Mouse (Mus musculus): Measurements from ENCODE around the gene Lgals3bp.

Lgals3bp gene

GRCm38 (mm10) chr11:118423266-118423971 is 21.5 kb upstream of the Lgals3bp start:
- peak; percentile 82 for DNase-seq (ENCODE audit: extremely low spot score)

- no peak for DNase-seq (ENCODE audit: extremely low spot score)
Observed at GRCm38 (mm10) chr11:118420261-118420660, 18.4 kb upstream of the Lgals3bp start.

GRCm38 (mm10) chr11:118418834-118419504 is 17.1 kb upstream of the Lgals3bp start, which contains the start of gene Cant1:
Cant1 (minus strand) TSS chr11:118419086.
- peak; percentile 94 for DNase-seq (ENCODE audit: extremely low spot score)

GRCm38 (mm10) chr11:118418442-118418833 is 16.5 kb upstream of the Lgals3bp start:
- no peak for DNase-seq (ENCODE audit: extremely low spot score)

GRCm38 (mm10) chr11:118417496-118417895 is 15.6 kb upstream of the Lgals3bp start:
- no peak for DNase-seq (ENCODE audit: extremely low spot score)

- DNase-seq (ENCODE audit: extremely low spot score), result no peak
Observed at GRCm38 (mm10) chr11:118416046-118416445, 14.2 kb upstream of the Lgals3bp start.

GRCm38 (mm10) chr11:118415630-118416029 is 13.7 kb upstream of the Lgals3bp start:
- no peak for DNase-seq (ENCODE audit: extremely low spot score)

- no peak for DNase-seq (ENCODE audit: extremely low spot score)
Observed at GRCm38 (mm10) chr11:118414270-118414669, 12.4 kb upstream of the Lgals3bp start.

- no peak for DNase-seq (ENCODE audit: extremely low spot score)
Observed at GRCm38 (mm10) chr11:118413055-118413454, 11.2 kb upstream of the Lgals3bp start.

GRCm38 (mm10) chr11:118412601-118413000 is 10.7 kb upstream of the Lgals3bp start:
- no peak for DNase-seq (ENCODE audit: extremely low spot score)

- DNase-seq (ENCODE audit: extremely low spot score), result no peak
Observed at GRCm38 (mm10) chr11:118411271-118411670, 9.4 kb upstream of the Lgals3bp start.

- no peak for DNase-seq (ENCODE audit: extremely low spot score)
Observed at GRCm38 (mm10) chr11:118410479-118410878, 8.6 kb upstream of the Lgals3bp start.

- no peak for DNase-seq (ENCODE audit: extremely low spot score)
Observed at GRCm38 (mm10) chr11:118410073-118410444, 8.2 kb upstream of the Lgals3bp start.

GRCm38 (mm10) chr11:118409106-118410072 is 7.5 kb upstream of the Lgals3bp start:
- DNase-seq (ENCODE audit: extremely low spot score), result no peak

GRCm38 (mm10) chr11:118408051-118408740 is 6.3 kb upstream of the Lgals3bp start:
- DNase-seq (ENCODE audit: extremely low spot score), result no peak

- DNase-seq (ENCODE audit: extremely low spot score), result no peak
Observed at GRCm38 (mm10) chr11:118407318-118407910, 5.5 kb upstream of the Lgals3bp start.

- no peak for DNase-seq (ENCODE audit: extremely low spot score)
Observed at GRCm38 (mm10) chr11:118406521-118406920, 4.6 kb upstream of the Lgals3bp start.

- no peak for DNase-seq (ENCODE audit: extremely low spot score)
Observed at GRCm38 (mm10) chr11:118405311-118405710, 3.4 kb upstream of the Lgals3bp start.

- DNase-seq (ENCODE audit: extremely low spot score), result no peak
Observed at GRCm38 (mm10) chr11:118403951-118404899, 2.3 kb upstream of the Lgals3bp start.

GRCm38 (mm10) chr11:118403183-118403582 is 1.3 kb upstream of the Lgals3bp start:
- DNase-seq (ENCODE audit: extremely low spot score), result no peak
